Mouse (Mus musculus) embryo, embryonic 9.5 days (tissue): ENCODE measurements around the gene Dennd2c.
"Not testable (repeated sequence)": the region's sequence is repeated elsewhere in the genome, so short reads cannot be mapped to it uniquely, and the experiment has no call there.

ENCODE experiments used
- DNase-seq: peaks from one replicate; pipeline ENCODE4 v3.0.0-alpha.2; 2017; ENCODE audit errors: extremely low spot score

Dennd2c gene

GRCm38 (mm10) chr3:103214593-103215285 lies 112.3 kb downstream of the Dennd2c start:
- DNase-seq = no peak

- DNase-seq = not testable (repeated sequence)
Measured at GRCm38 (mm10) chr3:103215399-103215798, 113.0 kb downstream of the Dennd2c start.
